Mouse (Mus musculus): ENCODE measurements at regions not wholly inside any gene's neighbourhood (a gene's known extent, or its start where the extent isn't known, plus 50 kb on each side); places are given as distances from the start of the nearest gene placed in this dataset.

DNA sequence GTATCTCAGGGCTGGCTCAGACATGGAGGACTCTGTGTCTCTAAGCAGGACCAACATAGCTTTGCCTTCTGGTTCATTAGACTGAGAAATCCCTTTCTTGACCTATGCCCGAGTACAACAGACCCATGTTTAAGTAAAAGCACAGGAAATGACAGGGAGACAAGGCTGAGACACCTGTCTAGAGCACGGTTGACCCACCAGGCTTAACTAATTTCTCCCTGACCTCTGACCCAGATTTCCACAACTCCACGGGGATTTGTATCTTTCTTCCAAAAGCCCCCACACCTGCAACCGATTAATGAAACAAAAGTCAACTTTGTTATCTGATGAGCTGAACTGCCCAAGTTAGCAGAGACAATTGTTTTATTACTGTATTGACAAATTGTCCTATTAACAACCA is 553.7 kb downstream of the Tmem182 start:
- 47% methylated on average over 4 of the region's 4 CpGs for WGBS (ENCODE audit: insufficient replicate concordance)
- Histone ChIP-seq H3K9me3 (ENCODE audit: control insufficient read depth, low read length) (no peaks in the 10 kb centered on the region), H3K4me3 (ENCODE audit: insufficient read depth in 1 of 2, low read depth in 2 of 2, low read length in 2 of 2) (no peak overlapping the region), H3K9ac (replicated peaks) (no peak overlapping the region), H3K27me3 (ENCODE audit: control insufficient read depth, insufficient read depth, low read length) (no peaks in the 10 kb centered on the region), H3K27ac (no peak overlapping the region), H3K36me3 (replicated peaks; ENCODE audit: control insufficient read depth, insufficient read depth, low read depth) (no peaks in the 10 kb centered on the region), H3K4me1 (replicated peaks; ENCODE audit: control insufficient read depth in 2 of 2, insufficient read depth in 2 of 2, low read length in 1 of 2) (no peaks in the 10 kb centered on the region), H3K4me2 (ENCODE audit: low read depth) (no peak overlapping the region)
- TF ChIP-seq CTCF (IDR thresholded peaks at IDR 0.05; ENCODE audit: low read depth) (no peak), EP300 (IDR thresholded peaks at IDR 0.05; ENCODE audit: low read depth) (no peak)
- DNase-seq (ENCODE audit: low read depth in 3 of 3, low spot score in 3 of 3) (no peak), ATAC-seq (ENCODE audit: insufficient read depth) (no peak)

DNA sequence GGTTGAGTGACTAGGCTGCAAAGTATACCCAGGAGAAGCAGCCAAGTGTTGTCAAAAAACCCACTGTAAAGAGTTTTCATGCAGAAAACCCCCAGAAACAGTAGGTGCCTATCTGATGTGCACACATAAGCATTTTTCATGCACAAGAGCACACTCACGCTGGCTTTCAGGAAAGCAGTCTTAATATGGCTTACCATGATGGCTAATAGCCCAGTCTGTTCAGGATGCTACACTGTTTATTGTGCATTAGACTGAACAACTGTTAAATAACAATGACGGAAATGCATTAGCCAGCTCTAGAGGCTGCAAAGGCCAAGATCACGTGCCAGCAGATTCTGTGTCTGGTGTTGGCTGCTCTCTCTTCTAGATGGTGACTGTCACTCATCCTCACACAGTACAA is 556.1 kb downstream of the Tmem182 start:
- Histone ChIP-seq H3K4me2 (ENCODE audit: low read depth) (no peak overlapping the region), H3K27ac (no peak overlapping the region), H3K4me1 (replicated peaks; ENCODE audit: control insufficient read depth in 2 of 2, insufficient read depth in 2 of 2, low read length in 1 of 2) (no peaks in the 10 kb centered on the region), H3K4me3 (ENCODE audit: insufficient read depth in 1 of 2, low read depth in 2 of 2, low read length in 2 of 2) (no peak overlapping the region), H3K36me3 (replicated peaks; ENCODE audit: control insufficient read depth, insufficient read depth, low read depth) (no peaks in the 10 kb centered on the region), H3K9me3 (ENCODE audit: control insufficient read depth, low read length) (no peaks in the 10 kb centered on the region), H3K27me3 (ENCODE audit: control insufficient read depth, insufficient read depth, low read length) (no peaks in the 10 kb centered on the region), H3K9ac (replicated peaks) (no peak overlapping the region)
- WGBS (ENCODE audit: insufficient replicate concordance), result 58% methylated on average over 3 of the region's 3 CpGs
- DNase-seq (ENCODE audit: low read depth in 3 of 3, low spot score in 3 of 3), result no peak
- TF ChIP-seq EP300 (IDR thresholded peaks at IDR 0.05; ENCODE audit: low read depth), result no peak
- no peak for TF ChIP-seq CTCF (IDR thresholded peaks at IDR 0.05; ENCODE audit: low read depth)
- ATAC-seq (ENCODE audit: insufficient read depth), result no peak

DNA sequence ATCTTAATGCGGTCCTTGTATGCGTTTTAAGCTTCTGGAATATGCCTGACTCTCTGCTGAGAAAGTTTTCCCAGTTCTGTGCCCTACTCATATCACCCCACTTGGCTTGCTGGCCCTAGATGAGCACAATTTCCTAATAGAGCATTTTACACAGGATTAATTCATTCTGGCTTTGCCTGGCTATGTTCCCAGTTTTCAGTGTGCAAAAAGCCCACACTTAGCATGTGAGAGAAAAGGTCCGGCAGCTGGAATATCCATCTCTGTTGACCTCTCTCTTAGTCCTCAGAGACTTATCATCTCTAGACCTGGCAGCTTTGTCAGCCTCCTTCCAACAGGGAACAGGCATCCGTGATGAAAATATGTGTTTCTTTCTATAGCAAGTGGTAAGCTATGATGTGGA is 574.6 kb downstream of the Tmem182 start:
- no peaks in the 10 kb centered on the region for H3K4me1 ChIP-seq (replicated peaks; ENCODE audit: control insufficient read depth in 2 of 2, insufficient read depth in 2 of 2, low read length in 1 of 2)
- H3K4me3 ChIP-seq (ENCODE audit: insufficient read depth in 1 of 2, low read depth in 2 of 2, low read length in 2 of 2), result no peak overlapping the region
- no peak overlapping the region for H3K27ac ChIP-seq
- H3K9ac ChIP-seq (replicated peaks), result no peak overlapping the region
- ATAC-seq (ENCODE audit: insufficient read depth), result no peak
- no peak overlapping the region for H3K4me2 ChIP-seq (ENCODE audit: low read depth)
- no peaks in the 10 kb centered on the region for H3K27me3 ChIP-seq (ENCODE audit: control insufficient read depth, insufficient read depth, low read length)
- no peak for DNase-seq (ENCODE audit: low read depth in 3 of 3, low spot score in 3 of 3)
- H3K36me3 ChIP-seq (replicated peaks; ENCODE audit: control insufficient read depth, insufficient read depth, low read depth), result no peaks in the 10 kb centered on the region
- 57% methylated on average over 4 of the region's 4 CpGs for WGBS (ENCODE audit: insufficient replicate concordance)
- no peaks in the 10 kb centered on the region for H3K9me3 ChIP-seq (ENCODE audit: control insufficient read depth, low read length)
- TF ChIP-seq CTCF (IDR thresholded peaks at IDR 0.05; ENCODE audit: low read depth), result no peak
- no peak for TF ChIP-seq EP300 (IDR thresholded peaks at IDR 0.05; ENCODE audit: low read depth)

DNA sequence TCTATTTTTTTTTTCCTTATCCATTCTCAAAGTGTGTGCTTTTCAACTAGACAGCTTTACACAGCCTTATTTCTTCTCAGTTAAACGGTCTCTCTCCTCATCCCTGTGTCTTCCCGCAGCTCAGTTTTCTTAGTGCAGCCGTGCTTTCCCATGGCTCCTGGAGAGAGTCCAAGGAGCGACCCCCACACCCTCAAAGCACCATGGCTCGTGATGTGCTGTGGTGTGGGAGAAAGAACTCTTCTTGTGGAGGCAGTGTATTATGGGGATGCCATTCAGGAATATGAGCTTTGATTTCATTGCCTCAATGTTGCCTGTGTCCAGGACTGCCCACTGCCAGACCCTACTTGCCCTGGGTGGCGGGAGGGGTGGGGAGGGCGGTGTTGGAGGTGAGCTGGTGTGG is 576.1 kb downstream of the Tmem182 start:
- Histone ChIP-seq H3K4me1 (replicated peaks; ENCODE audit: control insufficient read depth in 2 of 2, insufficient read depth in 2 of 2, low read length in 1 of 2) (no peaks in the 10 kb centered on the region), H3K27me3 (ENCODE audit: control insufficient read depth, insufficient read depth, low read length) (no peaks in the 10 kb centered on the region), H3K4me2 (ENCODE audit: low read depth) (no peak overlapping the region), H3K9me3 (ENCODE audit: control insufficient read depth, low read length) (no peaks in the 10 kb centered on the region), H3K27ac (no peak overlapping the region), H3K4me3 (ENCODE audit: insufficient read depth in 1 of 2, low read depth in 2 of 2, low read length in 2 of 2) (no peak overlapping the region), H3K36me3 (replicated peaks; ENCODE audit: control insufficient read depth, insufficient read depth, low read depth) (no peaks in the 10 kb centered on the region), H3K9ac (replicated peaks) (no peak overlapping the region)
- ATAC-seq (ENCODE audit: insufficient read depth) (no peak), DNase-seq (ENCODE audit: low read depth in 3 of 3, low spot score in 3 of 3) (no peak)
- WGBS (ENCODE audit: insufficient replicate concordance), result 58% methylated on average over 7 of the region's 7 CpGs
- no peak for TF ChIP-seq CTCF (IDR thresholded peaks at IDR 0.05; ENCODE audit: low read depth)
- TF ChIP-seq EP300 (IDR thresholded peaks at IDR 0.05; ENCODE audit: low read depth), result no peak

DNA sequence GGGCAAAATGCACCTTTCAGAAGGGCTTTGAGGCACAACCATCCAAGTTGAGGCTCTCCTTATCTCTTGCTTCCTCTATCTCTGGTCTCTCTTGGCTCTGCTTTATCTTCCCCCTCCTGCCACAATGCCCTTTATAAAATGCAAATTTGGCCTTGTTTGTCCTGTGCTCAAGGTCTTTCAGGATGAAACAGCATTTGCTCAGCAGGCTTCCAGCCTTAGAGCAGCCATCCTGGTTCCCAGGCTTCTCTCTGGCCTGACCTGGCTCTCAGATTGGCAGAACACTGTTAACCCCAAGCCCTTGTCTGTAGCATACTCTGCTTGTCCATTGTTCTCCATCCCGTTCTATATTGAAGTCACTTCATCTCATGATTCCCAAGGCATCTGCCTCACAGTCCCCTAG is 579.3 kb downstream of the Tmem182 start:
- H3K4me3 ChIP-seq (ENCODE audit: insufficient read depth in 1 of 2, low read depth in 2 of 2, low read length in 2 of 2), result no peak overlapping the region
- H3K4me2 ChIP-seq (ENCODE audit: low read depth), result no peak overlapping the region
- H3K36me3 ChIP-seq (replicated peaks; ENCODE audit: control insufficient read depth, insufficient read depth, low read depth), result no peaks in the 10 kb centered on the region
- H3K9ac ChIP-seq (replicated peaks), result no peak overlapping the region
- ATAC-seq (ENCODE audit: insufficient read depth) (no peak), DNase-seq (ENCODE audit: low read depth in 3 of 3, low spot score in 3 of 3) (no peak)
- no peak for TF ChIP-seq CTCF (IDR thresholded peaks at IDR 0.05; ENCODE audit: low read depth)
- no peak for TF ChIP-seq EP300 (IDR thresholded peaks at IDR 0.05; ENCODE audit: low read depth)
- no peaks in the 10 kb centered on the region for H3K4me1 ChIP-seq (replicated peaks; ENCODE audit: control insufficient read depth in 2 of 2, insufficient read depth in 2 of 2, low read length in 1 of 2)
- 21% methylated on average over 1 of the region's 1 CpGs for WGBS (ENCODE audit: insufficient replicate concordance)
- no peak overlapping the region for H3K27ac ChIP-seq
- H3K27me3 ChIP-seq (ENCODE audit: control insufficient read depth, insufficient read depth, low read length), result no peaks in the 10 kb centered on the region
- H3K9me3 ChIP-seq (ENCODE audit: control insufficient read depth, low read length), result no peaks in the 10 kb centered on the region
